Mouse (Mus musculus): ENCODE data around the gene Hspa1b.
"Not testable (repeated sequence)": the region's sequence is repeated elsewhere in the genome, so short reads cannot be mapped to it uniquely, and the experiment has no call there.

Hspa1b gene

GRCm38 (mm10) chr17:34953904-34954303, 5.1 kb downstream of the Hspa1b start:
- no peak for DNase-seq

GRCm38 (mm10) chr17:34953258-34953657, 5.8 kb downstream of the Hspa1b start:
- DNase-seq, result no peak

- DNase-seq, result peak; percentile 91
Observed at GRCm38 (mm10) chr17:34952378-34953040, 6.5 kb downstream of the Hspa1b start.

GRCm38 (mm10) chr17:34951636-34952377, 7.2 kb downstream of the Hspa1b start:
- no peak for DNase-seq

GRCm38 (mm10) chr17:34950514-34951455, 8.3 kb downstream of the Hspa1b start:
- DNase-seq, result no peak

- no peak for DNase-seq
Observed at GRCm38 (mm10) chr17:34949553-34949969, 9.5 kb downstream of the Hspa1b start.

GRCm38 (mm10) chr17:34948721-34949552, 10.1 kb downstream of the Hspa1b start:
- not testable (repeated sequence) for DNase-seq

- DNase-seq, result peak; percentile 56
Observed at GRCm38 (mm10) chr17:34947606-34948005, 11.4 kb downstream of the Hspa1b start.

- no peak for DNase-seq
Observed at GRCm38 (mm10) chr17:34946486-34947140, 12.4 kb downstream of the Hspa1b start.

- DNase-seq, result no peak
Observed at GRCm38 (mm10) chr17:34944362-34944761, 14.7 kb downstream of the Hspa1b start.

- DNase-seq, result no peak
Observed at GRCm38 (mm10) chr17:34943128-34943815, 15.8 kb downstream of the Hspa1b start.

GRCm38 (mm10) chr17:34941344-34942041, 17.5 kb downstream of the Hspa1b start:
- DNase-seq, result peak; percentile 41

GRCm38 (mm10) chr17:34937960-34938505, 21.0 kb downstream of the Hspa1b start:
- no peak for DNase-seq

- no peak for DNase-seq
Observed at GRCm38 (mm10) chr17:34934830-34935229, 24.2 kb downstream of the Hspa1b start.

- DNase-seq, result no peak
Observed at GRCm38 (mm10) chr17:34934031-34934430, 25.0 kb downstream of the Hspa1b start.

- DNase-seq, result no peak
Observed at GRCm38 (mm10) chr17:34932287-34932686, 26.8 kb downstream of the Hspa1b start.

- DNase-seq, result peak; percentile 52
Observed at GRCm38 (mm10) chr17:34931735-34932098, 27.3 kb downstream of the Hspa1b start.

GRCm38 (mm10) chr17:34931061-34931734, 27.8 kb downstream of the Hspa1b start, which contains the start of gene Neu1:
Gene Neu1 (plus strand): TSS chr17:34931253.
- DNase-seq, result peak; percentile 99

GRCm38 (mm10) chr17:34928841-34929240, 30.2 kb downstream of the Hspa1b start:
- DNase-seq, result no peak
